In genomic region chr5:103691171-103691570, GRCm38 (mm10) we compare ENCODE assay signal across 8 mouse cellular contexts. TPM values are rescaled to one million over a fixed set of nuclear protein-coding genes. Genes with fewer than 3 reads are reported as not detected.
DNase-seq lines count a peak whose midpoint lies in the region; ATAC-seq and TF ChIP-seq lines count a peak whose summit lies in the region.
"Had no signal": no experiment of that assay in that cellular context is flagged by ENCODE, and none has a peak within 500 bp of the region (broad histone marks: within the 10 kb centered on the region; RNA-seq: fewer than 3 reads in every experiment).

No protein-coding gene starts in this region.

- H3K9me3 ChIP-seq in heart, postnatal 0 days (replicated peaks; ENCODE audit: control insufficient read depth, low read length), result no peaks in the 10 kb centered on the region
- no peaks in the 10 kb centered on the region for H3K9me3 ChIP-seq in midbrain, embryonic 15.5 days
- no peaks in the 10 kb centered on the region for H3K9me3 ChIP-seq in midbrain, embryonic 14.5 days (ENCODE audit: control insufficient read depth, low read length)
- no peaks in the 10 kb centered on the region for H3K9me3 ChIP-seq in embryonic facial prominence, embryonic 15.5 days (replicated peaks)
- H3K9me3 ChIP-seq in stomach, embryonic 16.5 days (replicated peaks; ENCODE audit: control insufficient read depth, low read length), result no peaks in the 10 kb centered on the region

- H3K27ac ChIP-seq in heart, postnatal 0 days (ENCODE audit: low read depth), result no peak overlapping the region
- no peak overlapping the region for H3K27ac ChIP-seq in midbrain, embryonic 15.5 days
- H3K27ac ChIP-seq in midbrain, embryonic 14.5 days (replicated peaks; ENCODE audit: low read depth, low read length), result no peak overlapping the region
- H3K27ac ChIP-seq in embryonic facial prominence, embryonic 15.5 days (replicated peaks), result no peak overlapping the region
- H3K27ac ChIP-seq in stomach, embryonic 16.5 days (ENCODE audit: low read length), result no peak overlapping the region

- no peaks in the 10 kb centered on the region for H3K36me3 ChIP-seq in heart, postnatal 0 days (replicated peaks; ENCODE audit: control insufficient read depth, insufficient read depth, low read length)
- H3K36me3 ChIP-seq in midbrain, embryonic 15.5 days (replicated peaks), result no peaks in the 10 kb centered on the region
- no peaks in the 10 kb centered on the region for H3K36me3 ChIP-seq in midbrain, embryonic 14.5 days (ENCODE audit: control insufficient read depth, insufficient read depth, low read length)
- H3K36me3 ChIP-seq in embryonic facial prominence, embryonic 15.5 days, result no peaks in the 10 kb centered on the region
- H3K36me3 ChIP-seq in stomach, embryonic 16.5 days (ENCODE audit: control insufficient read depth, insufficient read depth, low read length), result no peaks in the 10 kb centered on the region

- peak overlapping the region; percentile 76; the same call in 1 of the 2 replicates for H3K4me2 ChIP-seq in heart, postnatal 0 days (ENCODE audit: low read depth, low read length)
- 0 out of 2 replicates have a peak overlapping the region, but pooled peaks have one; percentile 92 for H3K4me2 ChIP-seq in midbrain, embryonic 15.5 days
- no peak overlapping the region for H3K4me2 ChIP-seq in midbrain, embryonic 14.5 days (ENCODE audit: low read length)
- peak overlapping the region; percentile 100; the same call in 1 of the 2 replicates for H3K4me2 ChIP-seq in embryonic facial prominence, embryonic 15.5 days (replicated peaks)
- H3K4me2 ChIP-seq in stomach, embryonic 16.5 days (ENCODE audit: low read depth, low read length), result no peak overlapping the region

- peak overlapping the region; percentile 62; the same call in 1 of the 2 replicates for H3K4me3 ChIP-seq in heart, postnatal 0 days (ENCODE audit: low read depth, low read length)
- no peak overlapping the region for H3K4me3 ChIP-seq in midbrain, embryonic 15.5 days
- H3K4me3 ChIP-seq in midbrain, embryonic 14.5 days (replicated peaks; ENCODE audit: low read depth, low read length), result no peak overlapping the region
- peak overlapping the region; percentile 63; the same call in 1 of the 2 replicates for H3K4me3 ChIP-seq in embryonic facial prominence, embryonic 15.5 days (replicated peaks)
- H3K4me3 ChIP-seq in stomach, embryonic 16.5 days (replicated peaks; ENCODE audit: low read length), result peak overlapping the region; percentile 79; the same call in 1 of the 2 replicates

- H3K9ac ChIP-seq in heart, postnatal 0 days (replicated peaks; ENCODE audit: low read depth, low read length), result no peak overlapping the region
- no peak overlapping the region for H3K9ac ChIP-seq in midbrain, embryonic 15.5 days
- no peak overlapping the region for H3K9ac ChIP-seq in midbrain, embryonic 14.5 days (replicated peaks; ENCODE audit: low read length)
- H3K9ac ChIP-seq in embryonic facial prominence, embryonic 15.5 days, result no peak overlapping the region
- no peak overlapping the region for H3K9ac ChIP-seq in stomach, embryonic 16.5 days (ENCODE audit: low read length)

- TF ChIP-seq EP300 in heart, postnatal 0 days (IDR thresholded peaks at IDR 0.05; ENCODE audit: low read depth), result no peak

- TF ChIP-seq CTCF in heart, postnatal 0 days (IDR thresholded peaks at IDR 0.05; ENCODE audit: low read depth), result no peak

- H3K4me1 ChIP-seq in heart, postnatal 0 days (ENCODE audit: control insufficient read depth, insufficient read depth), result peaks cover 5% of the 10 kb centered on the region; the same call in 1 of the 2 replicates
- peaks cover 23% of the 10 kb centered on the region for H3K4me1 ChIP-seq in midbrain, embryonic 15.5 days
- peaks cover 17% of the 10 kb centered on the region for H3K4me1 ChIP-seq in midbrain, embryonic 14.5 days (ENCODE audit: control insufficient read depth, insufficient read depth, low read length)
- H3K4me1 ChIP-seq in embryonic facial prominence, embryonic 15.5 days, result peaks cover 14% of the 10 kb centered on the region
- 0 out of 2 replicates have a peak, but pooled peaks cover 6% of the 10 kb centered on the region for H3K4me1 ChIP-seq in stomach, embryonic 16.5 days (ENCODE audit: control insufficient read depth, insufficient read depth, low read length)

- DNase-seq in heart, postnatal 0 days (ENCODE audit: low spot score), result no peak
- no peak for DNase-seq in heart, postnatal 10 days
- no peak for DNase-seq in midbrain, embryonic 14.5 days
- no peak for DNase-seq in thymus, postnatal 36 days

- intact Hi-C loops in heart, postnatal 10 days (cut with DNase I), result loop anchor here (2.0 kb wide), 1 partner anchor 62 kb away; no protein-coding TSS in a partner anchor

- 0 out of 2 replicates have a peak, but pooled peaks cover 11% of the 10 kb centered on the region for H3K27me3 ChIP-seq in heart, postnatal 0 days (ENCODE audit: control insufficient read depth, insufficient read depth, low read length)
- peaks cover 25% of the 10 kb centered on the region for H3K27me3 ChIP-seq in midbrain, embryonic 15.5 days (replicated peaks)
- peaks cover 18% of the 10 kb centered on the region for H3K27me3 ChIP-seq in midbrain, embryonic 14.5 days (ENCODE audit: control insufficient read depth, insufficient read depth, low read length)
- H3K27me3 ChIP-seq in embryonic facial prominence, embryonic 15.5 days, result peaks cover 17% of the 10 kb centered on the region; the same call in 1 of the 2 replicates
- H3K27me3 ChIP-seq in stomach, embryonic 16.5 days (ENCODE audit: control insufficient read depth, insufficient read depth, low read length), result peaks cover 15% of the 10 kb centered on the region

- ATAC-seq in heart, postnatal 0 days (ENCODE audit: insufficient read depth, low read depth), result no peak
- ATAC-seq in midbrain, embryonic 15.5 days (replicated peaks), result no peak
- no peak for ATAC-seq in midbrain, embryonic 14.5 days (ENCODE audit: low FRiP score, low TSS enrichment)
- ATAC-seq in embryonic facial prominence, embryonic 15.5 days (ENCODE audit: insufficient number of reproducible peaks, low FRiP score, low TSS enrichment, low read depth), result no peak
- no peak for ATAC-seq in stomach, embryonic 16.5 days (ENCODE audit: insufficient read depth, low FRiP score)

RNA-seq across cellular contexts. Expression of gene Aff1, which starts 1.0 kb away (rescaled TPM):
- total RNA-seq in heart, postnatal 0 days (2014; rRNA removed; ENCODE audit: low replicate concordance), result 14.0 and 29.0 TPM in 2 replicates
- 5.4 and 6.5 TPM in 2 replicates for polyA plus RNA-seq in heart, postnatal 0 days (2015; fragmentation: Nextera tagmentation; extraction: Ambion mirVana)
- 10 to 100 TPM; 38.4 to 56.7 TPM for total RNA-seq in heart, postnatal 10 days (2021)
- polyA plus RNA-seq in midbrain, embryonic 15.5 days (2015; fragmentation: Nextera tagmentation; extraction: Ambion mirVana), result 2.1 TPM in 2 replicates
- 1.5 and 2.6 TPM in 2 replicates for polyA plus RNA-seq in midbrain, embryonic 14.5 days (2014; fragmentation: Nextera tagmentation; extraction: Ambion mirVana)
- polyA plus RNA-seq in embryonic facial prominence, embryonic 15.5 days (2015; fragmentation: Nextera tagmentation; extraction: Ambion mirVana), result 6.9 and 7.1 TPM in 2 replicates
- 5.4 and 6.8 TPM in 2 replicates for polyA plus RNA-seq in stomach, embryonic 16.5 days (2015; fragmentation: Nextera tagmentation; extraction: Ambion mirVana)

RNA-seq across cellular contexts. Expression of gene 1700016H13Rik, which starts 35.4 kb away (rescaled TPM):
- not detected in 2 replicates for total RNA-seq in heart, postnatal 0 days (2014; rRNA removed; ENCODE audit: low replicate concordance)
- 0.21 and 0.33 TPM in 2 replicates for polyA plus RNA-seq in heart, postnatal 0 days (2015; fragmentation: Nextera tagmentation; extraction: Ambion mirVana)
- total RNA-seq in heart, postnatal 10 days (2021), result not detected
- 0.17 and 0.93 TPM in 2 replicates for polyA plus RNA-seq in midbrain, embryonic 15.5 days (2015; fragmentation: Nextera tagmentation; extraction: Ambion mirVana)
- 0.29 TPM in 1 of 2 replicates, not detected in the other for polyA plus RNA-seq in midbrain, embryonic 14.5 days (2014; fragmentation: Nextera tagmentation; extraction: Ambion mirVana)
- polyA plus RNA-seq in embryonic facial prominence, embryonic 15.5 days (2015; fragmentation: Nextera tagmentation; extraction: Ambion mirVana), result 0.12 and 0.15 TPM in 2 replicates
- polyA plus RNA-seq in stomach, embryonic 16.5 days (2015; fragmentation: Nextera tagmentation; extraction: Ambion mirVana), result 0.44 TPM in 1 of 2 replicates, not detected in the other
- total RNA-seq: left cerebral cortex, postnatal 36 days had no signal

Comparison
In these comparisons a context has a peak if more than half of its experiments do, and no peak if none do; other contexts are left out.
1. H3K4me2 ChIP-seq: peak in heart, postnatal 0 days (single experiment), midbrain, embryonic 15.5 days (single experiment) and embryonic facial prominence, embryonic 15.5 days (single experiment); none in midbrain, embryonic 14.5 days (single experiment) and stomach, embryonic 16.5 days (single experiment).
2. H3K4me3 ChIP-seq: peak in heart, postnatal 0 days (single experiment), embryonic facial prominence, embryonic 15.5 days (single experiment) and stomach, embryonic 16.5 days (single experiment); none in midbrain, embryonic 15.5 days (single experiment) and midbrain, embryonic 14.5 days (single experiment).